Mouse (Mus musculus): Measurements from ENCODE around the gene Mrpl41. TPM values are rescaled to one million over a fixed set of nuclear protein-coding genes. Genes with fewer than 3 reads are reported as not detected.

Gene Mrpl41
- polyA plus RNA-seq, 1 experiment from 2014 or later: 139 TPM

- no peaks in the 10 kb centered on the region for H3K36me3 ChIP-seq
- H3K4me3 ChIP-seq: no peak overlapping the region
- H3K27me3 ChIP-seq (ENCODE audit: low read depth, poor library complexity, severe bottlenecking): no peaks in the 10 kb centered on the region
- H3K27ac ChIP-seq (replicated peaks): peak overlapping the region; percentile 13; the same call in 1 of the 2 replicates
- DNase-seq (ENCODE audit: low spot score): no peak
- no peaks in the 10 kb centered on the region for H3K4me1 ChIP-seq
- WGBS: 70% methylated on average over 4 of the region's 4 CpGs
- no peaks in the 10 kb centered on the region for H3K9me3 ChIP-seq (replicated peaks)
These were observed 47.0 kb downstream of the Mrpl41 start for GRCm38 (mm10) chr2:24927810-24928479.

- no peaks in the 10 kb centered on the region for H3K4me1 ChIP-seq
- no peaks in the 10 kb centered on the region for H3K9me3 ChIP-seq (replicated peaks)
- no peak for DNase-seq (ENCODE audit: low spot score)
- no peaks in the 10 kb centered on the region for H3K27me3 ChIP-seq (ENCODE audit: low read depth, poor library complexity, severe bottlenecking)
- H3K36me3 ChIP-seq: no peaks in the 10 kb centered on the region
- no peak overlapping the region for H3K27ac ChIP-seq (replicated peaks)
- no peak overlapping the region for H3K4me3 ChIP-seq
- WGBS: 82% methylated on average over 7 of the region's 7 CpGs
These were observed 47.9 kb downstream of the Mrpl41 start for GRCm38 (mm10) chr2:24926965-24927358.

GRCm38 (mm10) chr2:24926345-24926964 lies 48.4 kb downstream of the Mrpl41 start:
- no peak for DNase-seq (ENCODE audit: low spot score)
- H3K9me3 ChIP-seq (replicated peaks): no peaks in the 10 kb centered on the region
- H3K27ac ChIP-seq (replicated peaks): no peak overlapping the region
- H3K4me1 ChIP-seq: no peaks in the 10 kb centered on the region
- H3K27me3 ChIP-seq (ENCODE audit: low read depth, poor library complexity, severe bottlenecking): no peaks in the 10 kb centered on the region
- 86% methylated on average over 9 of the region's 9 CpGs for WGBS
- H3K36me3 ChIP-seq: no peaks in the 10 kb centered on the region
- H3K4me3 ChIP-seq: no peak overlapping the region

- Histone ChIP-seq H3K4me3 (no peak overlapping the region), H3K27ac (replicated peaks) (no peak overlapping the region), H3K27me3 (ENCODE audit: low read depth, poor library complexity, severe bottlenecking) (no peaks in the 10 kb centered on the region), H3K36me3 (no peaks in the 10 kb centered on the region), H3K9me3 (replicated peaks) (no peaks in the 10 kb centered on the region), H3K4me1 (no peaks in the 10 kb centered on the region)
- WGBS: 82% methylated on average over 8 of the region's 8 CpGs
- DNase-seq (ENCODE audit: low spot score): no peak
These were observed 49.6 kb downstream of the Mrpl41 start for GRCm38 (mm10) chr2:24925284-24925683.

Small RNAs within 50 kb of the gene (microRNA-seq; reads per million reads assigned to microRNA genes)
- not detected for gene Gm22875

Other genes starting within 250 kb of the Mrpl41 start
- gene Cacna1b, start 211.9 kb downstream of the Mrpl41 start, polyA plus RNA-seq (2016; fragmentation: Nextera tagmentation; extraction: Ambion mirVana): 1.6 and 2.5 TPM in 2 replicates
- gene Ehmt1, start 55.5 kb downstream of the Mrpl41 start, polyA plus RNA-seq (2016; fragmentation: Nextera tagmentation; extraction: Ambion mirVana): 137 and 151 TPM in 2 replicates
- gene Arrdc1, start 39.8 kb downstream of the Mrpl41 start, polyA plus RNA-seq (2016; fragmentation: Nextera tagmentation; extraction: Ambion mirVana): 16.0 and 16.2 TPM in 2 replicates
- gene Zmynd19, start 25.3 kb downstream of the Mrpl41 start, polyA plus RNA-seq (2016; fragmentation: Nextera tagmentation; extraction: Ambion mirVana): 22.8 and 23.2 TPM in 2 replicates
- 33.9 and 36.3 TPM in 2 replicates for gene Dph7, start 12.7 kb downstream of the Mrpl41 start, polyA plus RNA-seq (2016; fragmentation: Nextera tagmentation; extraction: Ambion mirVana)
- gene Pnpla7, start 935 bp upstream of the Mrpl41 start, polyA plus RNA-seq (2016; fragmentation: Nextera tagmentation; extraction: Ambion mirVana): 5.0 and 5.3 TPM in 2 replicates
- gene Nsmf, start 79.3 kb upstream of the Mrpl41 start, polyA plus RNA-seq (2016; fragmentation: Nextera tagmentation; extraction: Ambion mirVana): 66.4 and 84.9 TPM in 2 replicates
- gene Entpd8, start 105.2 kb upstream of the Mrpl41 start, polyA plus RNA-seq (2016; fragmentation: Nextera tagmentation; extraction: Ambion mirVana): not detected in 2 replicates
- gene Noxa1, start 120.1 kb upstream of the Mrpl41 start, polyA plus RNA-seq (2016; fragmentation: Nextera tagmentation; extraction: Ambion mirVana): 0.09 TPM in 1 of 2 replicates, not detected in the other
- 65.8 and 74.1 TPM in 2 replicates for gene Nrarp, start 205.7 kb upstream of the Mrpl41 start, polyA plus RNA-seq (2016; fragmentation: Nextera tagmentation; extraction: Ambion mirVana)
- 1.3 and 1.9 TPM in 2 replicates for gene Tor4a, start 221.8 kb upstream of the Mrpl41 start, polyA plus RNA-seq (2016; fragmentation: Nextera tagmentation; extraction: Ambion mirVana)
- gene Nelfb, start 236.4 kb upstream of the Mrpl41 start, polyA plus RNA-seq (2016; fragmentation: Nextera tagmentation; extraction: Ambion mirVana): 131 and 140 TPM in 2 replicates
- gene Stpg3, start 239.5 kb upstream of the Mrpl41 start, polyA plus RNA-seq (2016; fragmentation: Nextera tagmentation; extraction: Ambion mirVana): not detected in 2 replicates
- gene Fam166a, start 243.6 kb upstream of the Mrpl41 start, polyA plus RNA-seq (2016; fragmentation: Nextera tagmentation; extraction: Ambion mirVana): 0.62 TPM in 1 of 2 replicates, not detected in the other
- 682 and 743 TPM in 2 replicates for gene Tubb4b, start 249.6 kb upstream of the Mrpl41 start, polyA plus RNA-seq (2016; fragmentation: Nextera tagmentation; extraction: Ambion mirVana)